Mouse (Mus musculus) bone marrow, adult 2 months (tissue): Measurements from ENCODE around the gene Aamp. TPM values are rescaled to one million over a fixed set of nuclear protein-coding genes. Genes with fewer than 3 reads are reported as not detected.

Experiments used
- H3K27ac ChIP-seq: fragments of 200-500 bp; 2 replicates; pipeline ENCODE4 v1.5.1; 2012; ENCODE audit warnings: low read depth, mild to moderate bottlenecking, control low read depth, inconsistent platforms, low read length; ENCODE audit not compliant: control insufficient read depth, poor library complexity, insufficient read depth
- H3K4me1 ChIP-seq: fragments of 200-500 bp; 2 replicates; pipeline ENCODE4 v1.6.1; 2011; ENCODE audit warnings: low read length; ENCODE audit not compliant: control insufficient read depth, insufficient read depth
- H3K4me3 ChIP-seq: fragments of 200-500 bp; replicated peaks from 2 replicates; pipeline ENCODE3; 2011; ENCODE audit warnings: mild to moderate bottlenecking, low read depth, low read length, control low read depth; ENCODE audit not compliant: control insufficient read depth
- CTCF ChIP-seq: fragments of 200-500 bp; IDR thresholded peaks from 2 replicates; pipeline ENCODE4 v1.5.1; 2011; ENCODE audit warnings: low read length, control low read depth; ENCODE audit not compliant: control insufficient read depth, insufficient read depth
- POLR2A ChIP-seq: fragments of 200-500 bp; IDR thresholded peaks from 2 replicates; pipeline ENCODE4 v1.6.1; 2011; ENCODE audit warnings: low read depth, mild to moderate bottlenecking, control low read depth, low read length, borderline replicate concordance; ENCODE audit not compliant: control insufficient read depth
- WGBS: fragments of 180-500 bp; shearing (Covaris S2); methylation state at CpG from one replicate; pipeline ENCODE4 v1.1.7; 2018; 5-methylcytosine and 5-hydroxymethylcytosine counted together
- polyA plus RNA-seq: library from polyadenylated mRNA; stranded (reverse); fragments of >200 nt; gene quantifications from 2 replicates; pipeline ENCODE4 v1.2.4, GENCODE M21; 2011; ENCODE audit warnings: low replicate concordance; ENCODE audit not compliant: missing spikeins, insufficient read depth, insufficient read length

Aamp gene
- polyA plus RNA-seq, 1 experiment = 76.6 TPM

- H3K4me3 ChIP-seq = no peak overlapping the region
- TF ChIP-seq POLR2A = no peak
- TF ChIP-seq CTCF = no peak
- no peaks in the 10 kb centered on the region for H3K4me1 ChIP-seq
- H3K27ac ChIP-seq = no peak overlapping the region
- 77% methylated on average over 4 of the region's 4 CpGs for WGBS
Measured at GRCm38 (mm10) chr1:74271659-74272058, 12.9 kb downstream of the Aamp start.

- Histone ChIP-seq H3K4me3 (no peak overlapping the region), H3K27ac (no peak overlapping the region), H3K4me1 (no peaks in the 10 kb centered on the region)
- WGBS = 78% methylated on average over 8 of the region's 8 CpGs
- TF ChIP-seq CTCF (no peak), POLR2A (no peak)
Measured at GRCm38 (mm10) chr1:74268750-74269149, 15.8 kb downstream of the Aamp start.

- H3K4me1 ChIP-seq = no peaks in the 10 kb centered on the region; the same call in 1 of the 2 replicates
- H3K27ac ChIP-seq = no peak overlapping the region
- TF ChIP-seq CTCF (no peak), POLR2A (no peak)
- H3K4me3 ChIP-seq = no peak overlapping the region
- WGBS = 60% methylated on average over 6 of the region's 6 CpGs
Measured at GRCm38 (mm10) chr1:74262510-74262909, 22.0 kb downstream of the Aamp start.

- no peak overlapping the region for H3K27ac ChIP-seq
- WGBS = 93% methylated on average over 4 of the region's 4 CpGs
- H3K4me3 ChIP-seq = no peak overlapping the region
- TF ChIP-seq CTCF (no peak), POLR2A (no peak)
- H3K4me1 ChIP-seq = no peaks in the 10 kb centered on the region; the same call in 1 of the 2 replicates
Measured at GRCm38 (mm10) chr1:74256782-74257181, 27.8 kb downstream of the Aamp start.

GRCm38 (mm10) chr1:74255704-74256345 lies 28.7 kb downstream of the Aamp start:
- Histone ChIP-seq H3K4me1 (no peaks in the 10 kb centered on the region; the same call in 1 of the 2 replicates), H3K27ac (no peak overlapping the region), H3K4me3 (no peak overlapping the region)
- 94% methylated on average over 8 of the region's 8 CpGs for WGBS
- TF ChIP-seq CTCF (no peak), POLR2A (no peak)

- no peak overlapping the region for H3K4me3 ChIP-seq
- 40% methylated on average over 4 of the region's 4 CpGs for WGBS
- no peak overlapping the region; the same call in 1 of the 2 replicates for H3K27ac ChIP-seq
- TF ChIP-seq CTCF (no peak), POLR2A (no peak)
- H3K4me1 ChIP-seq = peaks cover 3% of the 10 kb centered on the region; the same call in 1 of the 2 replicates
Measured at GRCm38 (mm10) chr1:74250096-74250495, 34.4 kb downstream of the Aamp start.

- TF ChIP-seq POLR2A (no peak), CTCF (no peak)
- Histone ChIP-seq H3K4me3 (no peak overlapping the region), H3K27ac (peak overlapping the region; percentile 61), H3K4me1 (peaks cover 3% of the 10 kb centered on the region; the same call in 1 of the 2 replicates)
- WGBS = 27% methylated on average over 5 of the region's 5 CpGs
Measured at GRCm38 (mm10) chr1:74249331-74249980, 35.1 kb downstream of the Aamp start.

- no peak for TF ChIP-seq POLR2A
- TF ChIP-seq CTCF = no peak
- 2% methylated on average over 1 of the region's 1 CpGs for WGBS
- Histone ChIP-seq H3K4me3 (no peak overlapping the region), H3K4me1 (peaks cover 3% of the 10 kb centered on the region; the same call in 1 of the 2 replicates), H3K27ac (peak overlapping the region; percentile 61; the same call in 1 of the 2 replicates)
Measured at GRCm38 (mm10) chr1:74248799-74249198, 35.7 kb downstream of the Aamp start.
